Mouse (Mus musculus) E14TG2a.4 (cell line): ENCODE results near the gene 9530068E07Rik.

ENCODE experiments used
- CTCF ChIP-seq: conservative IDR thresholded peaks from 2 replicates; pipeline ENCODE4 v1.5.1; 2014; ENCODE audit warnings: low read length
- NANOG ChIP-seq: IDR thresholded peaks from 2 replicates; pipeline ENCODE4 v1.6.1; 2014; ENCODE audit warnings: borderline replicate concordance, low read length, mixed read lengths
- POU5F1 ChIP-seq: IDR thresholded peaks from 2 replicates; pipeline ENCODE4 v1.6.1; 2014; ENCODE audit warnings: low read length, borderline replicate concordance

DNA sequence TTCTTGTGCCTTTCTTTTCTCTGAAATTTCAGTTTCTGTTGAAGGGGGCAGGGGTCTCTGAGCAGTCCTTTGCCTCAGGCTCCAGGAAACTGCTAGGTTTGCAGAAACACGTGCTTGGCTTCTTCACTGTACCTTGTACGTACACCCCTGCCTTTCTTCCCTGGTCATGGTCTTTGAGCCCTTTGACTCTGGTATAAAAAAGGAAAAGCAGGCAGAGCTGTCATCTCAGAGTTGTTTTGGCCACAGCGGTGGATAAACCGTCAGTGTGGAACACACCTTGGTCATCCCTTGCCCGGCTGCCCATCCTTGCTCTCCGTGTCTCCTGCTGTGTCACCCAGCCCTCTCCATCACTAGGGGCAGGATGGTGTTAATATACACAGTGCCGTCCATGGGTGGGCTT is 23.6 kb downstream of the 9530068E07Rik start:
- TF ChIP-seq CTCF: no peak
- TF ChIP-seq POU5F1: no peak
- TF ChIP-seq NANOG: no peak
